Mouse (Mus musculus) hematopoietic stem cell, adult 5-6 weeks (primary cell): ENCODE measurements around the gene Narf. TPM values are rescaled to one million over a fixed set of nuclear protein-coding genes. Genes with fewer than 3 reads are reported as not detected.

Source experiments
- ATAC-seq, 2 experiments: fragments of 125-278 bp in 1 of 2; replicated peaks in 1 of 2; 2 replicates each; pipeline ENCODE4 v1.8.0; 2016 to 2017; ENCODE audit warnings: inconsistent platforms in 2 of 2, mild to moderate bottlenecking in 2 of 2, moderate number of reproducible peaks in 2 of 2, low read depth in 1 of 2, moderate TSS enrichment in 1 of 2; ENCODE audit not compliant: low FRiP score in 2 of 2, poor library complexity in 2 of 2, severe bottlenecking in 2 of 2, insufficient read depth in 1 of 2, low TSS enrichment in 1 of 2
- total RNA-seq: library from RNA; stranded (forward); fragments of 172-1452, 232-1000 nt; gene quantifications from 2 replicates; pipeline ENCODE4 v1.2.3, GENCODE M21; 2017

Gene Narf
- 27.1 and 28.9 TPM in 2 replicates for total RNA-seq

- ATAC-seq = peak; percentile 97
These were observed at the start of gene Narf for GRCm38 (mm10) chr11:121236564-121237344. TSS of gene Narf (plus strand) at chr11:121237253.

DNA sequence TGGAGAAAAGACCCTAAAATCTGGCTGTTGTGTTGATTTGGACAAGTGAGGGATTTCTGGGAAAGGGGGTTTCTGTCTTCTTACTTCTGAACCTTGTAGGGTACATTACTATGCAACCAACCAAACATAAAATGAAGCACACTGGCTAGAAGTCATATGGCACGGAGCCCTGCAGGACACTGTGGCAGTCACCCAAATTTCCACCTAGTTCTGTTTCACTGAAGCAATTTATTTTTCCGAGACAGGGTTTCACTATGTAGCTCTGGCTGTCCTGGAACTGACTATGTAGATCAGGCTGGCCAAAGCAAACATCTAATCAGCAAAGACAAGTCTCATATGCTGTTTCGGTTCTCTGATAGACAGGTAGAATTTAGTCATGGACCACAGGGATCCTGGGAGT, 47.4 kb upstream of the Narf start:
- ATAC-seq = no peak

GRCm38 (mm10) chr11:121192742-121193141, 44.3 kb upstream of the Narf start:
- ATAC-seq = no peak

DNA sequence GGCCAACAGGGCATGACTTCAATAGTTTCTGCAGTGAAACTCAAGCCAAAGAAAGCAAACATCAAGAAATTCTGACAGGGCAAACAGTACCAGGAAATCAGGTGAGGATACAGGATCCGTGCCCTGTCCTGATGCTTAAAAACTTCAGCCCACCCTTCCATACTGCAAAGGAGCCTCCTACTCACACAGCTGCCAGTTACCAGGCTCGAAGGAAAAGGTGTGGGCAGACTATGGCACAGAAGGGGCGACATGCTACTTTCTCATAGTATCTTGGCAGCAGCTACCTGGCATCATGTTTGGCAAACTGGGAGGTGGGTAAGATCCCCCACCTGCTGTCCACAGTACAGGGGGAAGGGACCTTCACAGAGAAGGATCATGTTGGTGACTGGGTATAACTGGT, 43.6 kb upstream of the Narf start:
- ATAC-seq = no peak

GRCm38 (mm10) chr11:121198622-121199021, 38.4 kb upstream of the Narf start:
- ATAC-seq = no peak

GRCm38 (mm10) chr11:121199851-121200250, 37.2 kb upstream of the Narf start:
- ATAC-seq = no peak

DNA sequence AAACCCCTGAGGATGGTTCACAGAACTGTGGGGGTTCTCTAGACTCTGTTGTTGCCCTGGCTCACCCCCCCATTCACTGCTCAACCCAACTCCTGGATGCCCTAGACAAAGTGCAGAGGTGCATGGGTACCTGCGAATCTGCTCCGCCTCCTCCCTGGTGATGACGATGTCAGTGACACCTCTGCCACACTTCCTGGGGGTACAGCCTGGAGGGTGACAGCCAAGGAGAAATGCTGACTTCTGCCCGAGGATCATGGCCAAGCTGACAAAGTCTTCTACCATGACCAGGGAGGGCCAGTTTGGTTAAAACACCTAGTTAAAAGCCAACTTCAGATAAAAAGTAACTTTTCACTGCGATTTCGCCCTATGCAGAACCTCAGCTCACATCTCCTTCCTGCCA, 36.3 kb upstream of the Narf start:
- ATAC-seq = no peak

DNA sequence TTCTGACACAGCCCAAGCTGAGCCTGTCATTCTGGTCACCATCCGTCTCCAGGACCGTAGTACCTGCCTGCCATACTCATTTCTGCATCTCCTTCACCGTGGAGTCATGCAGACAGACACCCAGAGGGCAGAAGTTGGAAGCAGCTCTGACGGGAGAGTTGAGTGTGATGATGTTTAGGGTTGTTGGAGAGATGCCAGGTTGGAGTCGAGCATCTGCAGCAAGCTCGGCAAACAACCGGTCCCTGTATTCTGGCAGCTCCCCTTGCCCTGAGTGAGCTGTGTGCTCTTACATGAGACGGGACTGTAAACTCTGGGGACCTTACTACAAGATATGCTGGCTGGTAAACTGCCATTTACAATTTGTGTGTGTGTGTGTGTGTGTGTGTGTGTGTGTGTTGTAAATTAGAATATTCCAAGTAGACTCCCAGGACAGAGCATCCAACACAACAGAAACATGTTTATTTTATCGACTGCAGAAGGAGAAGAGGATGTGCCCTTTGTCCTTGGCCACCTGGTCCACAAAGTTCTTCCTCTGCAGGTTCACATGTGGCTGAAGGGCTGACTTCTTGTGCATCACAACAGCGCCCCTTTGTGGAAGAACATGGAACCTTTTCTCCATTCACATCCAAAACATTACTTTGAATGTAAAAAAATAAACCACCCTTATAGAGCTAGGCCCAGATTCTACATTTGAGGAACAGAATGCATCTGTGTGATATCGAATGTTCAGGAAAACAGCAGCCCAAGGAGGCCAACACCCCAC, 35.4 kb upstream of the Narf start:
- ATAC-seq = no peak

GRCm38 (mm10) chr11:121203859-121204160, 33.2 kb upstream of the Narf start:
- no peak for ATAC-seq

DNA sequence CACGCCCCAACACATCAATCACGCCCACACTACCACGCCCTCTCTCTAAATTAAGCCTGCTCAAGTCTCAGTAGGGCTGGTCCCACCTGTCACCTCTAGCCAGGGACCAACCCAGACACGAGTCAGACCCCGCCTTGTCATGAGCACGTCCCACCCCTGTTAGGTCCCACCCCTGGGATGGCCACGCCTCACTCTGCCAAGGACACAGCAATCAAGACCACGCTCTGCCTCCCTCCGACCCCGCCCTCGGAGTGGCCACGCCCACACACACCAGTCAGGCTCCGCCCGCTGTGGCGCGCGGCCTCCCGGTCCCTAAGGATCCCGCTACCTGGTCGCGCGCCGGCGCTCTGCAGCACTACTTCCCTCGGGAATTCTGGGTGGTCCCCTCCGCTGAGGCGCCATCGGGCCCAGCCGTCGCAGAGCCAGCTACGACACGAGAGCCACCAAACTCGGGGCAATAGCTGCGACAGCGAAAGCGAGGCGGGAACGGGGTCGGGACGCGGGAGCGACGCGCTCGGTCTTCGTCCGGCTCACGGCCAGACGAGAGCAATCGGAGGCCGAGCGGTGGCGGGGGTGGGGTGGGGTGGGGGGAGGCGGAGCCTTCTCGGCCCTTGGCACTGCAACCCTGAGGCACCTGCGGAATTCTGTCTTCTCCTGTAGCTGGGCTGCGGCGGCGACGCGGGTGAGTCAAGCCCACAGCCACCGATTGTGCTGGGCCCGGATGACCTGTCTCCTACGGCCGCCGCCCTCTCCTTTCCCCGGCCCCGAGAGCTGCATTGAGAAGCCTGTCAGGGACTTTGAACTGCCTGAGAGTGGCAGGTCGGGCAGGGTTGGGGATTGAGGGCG, 32.7 kb upstream of the Narf start, which contains the start of the genes Hexdc and Ogfod3:
TSS of gene Hexdc (plus strand) at position 273 of the 846 bp plus-strand sequence.
TSS of gene Ogfod3 (minus strand) at position 551 of the 846 bp plus-strand sequence.
- peak; percentile 95 for ATAC-seq

GRCm38 (mm10) chr11:121216831-121217230, 20.2 kb upstream of the Narf start:
- no peak for ATAC-seq

GRCm38 (mm10) chr11:121219776-121220175, 17.3 kb upstream of the Narf start:
- ATAC-seq = no peak

DNA sequence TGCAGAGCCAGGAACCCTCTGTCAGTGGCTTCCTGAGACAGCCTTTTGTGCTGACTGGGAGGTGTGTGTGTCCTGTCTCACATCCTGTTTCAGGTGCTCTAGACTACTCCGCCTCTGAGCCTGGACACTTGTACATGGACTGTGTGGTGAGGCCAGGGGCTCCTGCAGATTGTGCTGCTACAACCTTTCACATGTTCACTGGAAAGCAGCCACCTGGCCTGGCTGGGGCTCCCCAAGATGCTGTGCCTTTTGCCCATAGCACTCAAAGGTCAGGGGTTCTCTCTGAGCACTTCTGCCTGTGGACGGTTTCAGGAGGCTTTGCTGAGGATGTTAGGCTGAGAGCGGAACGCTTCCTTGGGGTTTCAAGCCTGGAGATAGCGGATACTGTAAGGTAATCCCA, 16.3 kb upstream of the Narf start:
- ATAC-seq = no peak

GRCm38 (mm10) chr11:121221321-121222010, 15.6 kb upstream of the Narf start:
- ATAC-seq = no peak

DNA sequence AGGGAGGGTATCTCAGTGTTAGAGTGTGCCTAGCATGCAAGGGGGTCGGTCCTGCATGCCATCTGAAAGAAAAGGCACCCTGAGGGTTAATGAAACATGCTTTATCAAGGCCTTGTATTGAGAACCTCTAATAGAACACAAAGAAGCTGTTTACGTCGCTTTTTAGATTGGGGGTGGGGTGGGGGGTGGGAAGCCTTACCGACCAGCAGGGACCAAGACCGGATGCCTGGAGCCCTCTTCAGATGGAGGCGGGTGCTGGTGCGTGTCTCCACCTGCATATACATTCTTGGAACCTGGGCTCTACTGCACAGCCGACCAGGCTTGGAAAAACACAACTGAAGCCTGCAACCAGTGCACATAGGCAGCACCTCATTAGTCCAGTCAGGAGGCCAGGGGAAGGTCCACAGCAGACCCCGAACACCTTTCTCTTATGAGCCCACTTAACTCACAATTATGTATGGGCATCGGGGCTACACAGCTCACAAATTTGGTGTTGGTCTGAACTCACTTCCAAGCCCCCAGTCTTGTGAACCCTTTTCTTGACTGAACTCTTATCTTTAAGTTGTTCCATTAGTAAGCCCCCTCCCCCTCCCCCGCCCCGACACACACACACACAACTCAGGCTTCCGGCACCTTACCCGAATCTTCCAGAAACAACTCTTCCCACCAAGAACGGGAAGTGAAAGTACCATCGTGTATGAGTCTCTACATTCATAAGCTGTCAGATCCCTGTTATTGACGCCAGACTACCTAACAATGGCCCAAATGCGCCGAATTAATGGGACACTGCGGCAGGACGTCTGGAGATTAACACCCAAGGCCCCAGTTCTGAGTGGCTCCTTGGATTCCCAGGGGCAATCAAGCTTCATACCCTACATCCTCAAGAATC, 8.7 kb upstream of the Narf start:
- ATAC-seq = peak; percentile 29 to 67; a peak in 3 of 4 replicates

- peak; percentile 86 to 89 for ATAC-seq
These were observed 8.0 kb upstream of the Narf start, which contains the start of gene Cybc1 for GRCm38 (mm10) chr11:121229018-121229439. TSS of gene Cybc1 (minus strand) at chr11:121229322.
